Mouse (Mus musculus): ENCODE results near the gene Wrnip1.

Gene Wrnip1

DNA sequence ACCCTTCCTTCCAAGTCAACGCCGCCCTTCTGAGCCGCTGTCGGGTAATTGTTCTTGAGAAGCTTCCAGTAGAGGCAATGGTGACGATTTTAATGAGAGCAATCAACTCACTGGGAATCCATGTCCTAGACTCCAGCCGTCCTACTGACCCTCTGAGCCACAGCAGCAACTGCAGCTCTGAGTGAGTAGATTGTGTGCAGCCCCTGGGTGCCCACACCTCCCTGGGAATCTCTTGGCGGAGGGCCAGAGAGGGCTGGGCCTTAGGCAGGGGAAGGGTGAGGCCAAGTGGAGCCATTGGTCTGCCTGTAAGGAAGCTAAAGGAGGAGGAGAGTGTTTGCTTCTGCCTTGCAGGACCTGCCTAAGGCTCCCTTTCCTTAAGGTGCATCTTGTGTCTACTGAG lies 5.0 kb downstream of the Wrnip1 start:
- no peak for DNase-seq (ENCODE audit: low spot score in 2 of 2)

DNA sequence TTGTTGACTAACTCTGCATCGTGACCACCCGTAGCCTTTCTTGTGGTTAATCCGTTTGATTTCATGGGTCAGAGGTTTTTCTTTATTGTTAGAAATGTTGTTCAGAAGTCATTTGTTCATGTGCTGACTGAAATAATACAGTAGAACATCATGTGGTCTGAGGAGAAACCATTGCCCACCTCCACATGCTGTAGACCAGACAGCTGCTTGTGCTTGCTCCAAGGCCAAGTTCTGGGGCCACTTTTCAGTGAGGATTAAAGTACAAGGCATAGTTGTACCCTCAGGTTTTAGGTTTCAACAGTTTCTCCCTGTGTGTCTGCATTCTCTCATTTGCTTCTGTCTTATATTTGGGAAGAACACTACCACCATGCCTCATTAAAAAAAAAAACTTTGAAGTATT lies 5.8 kb downstream of the Wrnip1 start:
- DNase-seq (ENCODE audit: low spot score in 2 of 2): no peak

DNA sequence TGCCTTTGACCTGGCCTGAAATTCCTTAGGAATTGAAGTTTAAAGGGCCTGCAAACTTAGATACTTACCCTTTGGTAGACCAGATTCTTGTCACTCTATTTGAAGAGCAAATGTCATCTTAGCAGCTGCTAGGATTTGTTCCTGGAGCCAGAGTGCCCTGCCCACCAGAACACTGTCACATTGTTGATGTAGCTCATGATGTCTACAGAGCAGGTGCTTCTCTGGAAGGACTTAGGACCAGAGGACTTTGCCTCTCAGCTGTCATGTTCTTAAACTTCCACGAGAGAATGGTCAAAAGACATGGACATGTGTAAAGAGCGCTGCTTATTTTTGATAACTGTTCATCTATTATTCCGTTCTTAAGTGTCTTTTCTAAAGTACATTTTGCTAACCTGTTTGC lies 17.4 kb downstream of the Wrnip1 start:
- DNase-seq (ENCODE audit: low spot score in 2 of 2): no peak

DNA sequence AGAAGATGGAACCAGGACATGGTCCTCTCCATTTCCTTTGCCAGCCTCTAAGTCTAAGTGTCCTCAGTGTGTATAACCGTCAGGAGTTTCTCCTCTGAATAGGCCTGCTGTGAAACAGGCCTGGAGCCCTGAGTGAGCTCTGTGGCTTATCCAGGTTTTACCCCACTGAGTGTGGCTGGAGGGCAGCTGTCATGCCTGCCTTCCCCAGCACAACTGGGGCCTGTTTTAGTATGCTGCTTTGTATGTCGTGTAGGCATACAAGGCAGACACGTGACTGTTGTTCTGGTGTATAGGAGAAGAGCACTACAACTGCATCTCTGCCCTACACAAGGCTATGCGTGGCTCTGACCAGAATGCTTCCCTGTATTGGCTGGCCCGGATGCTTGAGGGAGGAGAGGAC lies 18.1 kb downstream of the Wrnip1 start:
- no peak for DNase-seq (ENCODE audit: low spot score in 2 of 2)

DNA sequence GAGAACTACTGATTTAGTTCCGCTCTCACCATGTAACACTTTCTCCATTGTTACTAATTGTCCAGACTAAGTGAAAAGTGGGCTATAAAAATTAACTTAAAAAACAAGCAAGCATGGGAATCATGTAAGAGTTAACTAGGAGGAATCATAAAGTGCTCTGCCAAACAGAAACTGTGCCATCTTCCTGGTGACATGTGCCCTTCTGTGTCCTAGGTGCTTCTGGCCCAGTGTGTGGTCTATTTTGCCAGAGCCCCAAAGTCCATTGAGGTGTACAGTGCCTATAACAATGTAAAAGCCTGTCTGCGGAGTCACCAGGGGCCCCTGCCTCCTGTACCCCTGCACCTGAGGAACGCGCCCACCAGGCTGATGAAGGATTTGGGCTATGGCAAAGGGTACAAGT lies 19.8 kb downstream of the Wrnip1 start:
- no peak for DNase-seq (ENCODE audit: low spot score in 2 of 2)

DNA sequence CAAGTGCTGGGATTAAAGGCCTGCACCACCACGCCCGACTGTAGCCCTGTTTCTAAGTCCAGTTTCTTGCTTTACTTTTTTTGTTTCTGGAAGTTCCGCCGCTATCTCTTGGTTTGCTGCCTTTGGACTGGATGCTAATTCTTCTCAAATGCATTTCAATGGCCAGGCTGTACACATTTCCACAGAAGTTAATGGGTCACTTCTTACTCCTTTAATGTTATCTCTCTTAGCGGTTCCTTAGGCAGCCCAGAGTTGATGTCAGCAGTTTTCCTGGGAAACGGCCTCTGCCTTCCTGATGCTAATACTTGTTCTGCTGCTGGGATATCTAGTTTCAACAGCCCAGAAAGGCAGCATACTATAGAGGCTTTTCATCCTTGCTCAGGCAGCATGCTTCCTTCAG lies 21.3 kb downstream of the Wrnip1 start:
- DNase-seq (ENCODE audit: low spot score in 2 of 2): no peak

DNA sequence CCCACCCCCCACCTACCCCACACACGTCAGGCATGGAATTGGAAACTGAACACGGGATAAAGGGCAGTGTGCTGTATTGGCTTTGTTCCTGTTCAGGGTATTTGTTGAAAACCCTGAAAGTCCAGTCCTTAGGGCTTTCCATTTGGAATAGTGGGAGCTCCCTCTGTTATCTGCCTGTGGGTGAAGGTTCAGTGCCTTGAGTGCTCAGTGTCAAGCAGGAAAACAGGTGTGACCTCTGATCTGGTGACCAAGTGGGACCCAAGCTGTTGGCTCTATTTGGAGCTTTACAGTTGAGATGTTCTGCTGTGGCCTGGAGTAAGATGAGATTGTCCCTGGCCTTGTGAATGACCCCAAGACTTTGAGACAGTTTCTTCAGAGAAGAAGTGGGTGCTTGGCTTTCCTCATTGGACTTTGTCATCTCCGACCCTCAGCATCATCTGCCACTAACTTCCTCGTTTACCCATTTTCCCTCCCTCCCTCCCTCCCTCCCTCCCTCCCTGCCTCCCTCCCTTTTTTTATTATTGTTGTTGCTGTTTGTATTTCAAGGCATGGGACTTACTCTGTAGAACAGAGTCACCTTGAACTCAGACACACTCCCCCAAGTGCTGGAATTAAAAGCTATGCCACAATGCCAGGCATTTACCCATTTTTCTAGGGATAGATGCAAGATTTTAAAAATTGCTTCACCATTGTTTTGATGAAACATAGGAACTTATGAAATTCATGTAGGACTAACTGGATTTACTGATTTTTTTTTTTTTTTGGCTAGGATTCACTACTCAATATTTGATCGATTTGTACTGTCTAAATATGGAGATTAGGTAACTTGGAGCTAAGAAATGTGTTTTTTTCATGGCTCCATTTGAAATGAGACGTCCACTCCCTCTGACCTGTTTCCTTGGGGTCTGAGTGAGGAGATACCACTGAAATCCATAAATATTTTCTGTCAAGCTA lies 22.8 kb downstream of the Wrnip1 start:
- DNase-seq (ENCODE audit: low spot score in 2 of 2): no peak

DNA sequence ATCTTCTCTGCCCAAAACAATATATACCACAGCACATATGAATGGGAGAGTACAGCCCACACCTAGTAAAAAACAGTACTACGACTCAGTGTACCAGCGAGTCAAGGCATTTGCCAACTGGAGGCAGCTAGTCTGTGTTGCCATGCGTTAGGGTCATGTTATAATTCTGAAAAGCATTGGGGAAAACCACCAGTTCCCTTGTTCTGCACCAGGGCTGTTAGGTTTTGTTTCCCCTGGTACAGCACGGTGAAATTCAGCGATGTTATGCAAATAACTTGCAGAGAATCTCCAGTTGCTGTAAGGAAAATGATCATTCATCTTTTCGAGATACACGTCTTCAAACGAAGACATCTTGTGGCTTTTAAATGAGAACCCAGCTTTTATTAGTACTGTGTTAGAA lies 23.7 kb downstream of the Wrnip1 start:
- no peak for DNase-seq (ENCODE audit: low spot score in 2 of 2)

DNA sequence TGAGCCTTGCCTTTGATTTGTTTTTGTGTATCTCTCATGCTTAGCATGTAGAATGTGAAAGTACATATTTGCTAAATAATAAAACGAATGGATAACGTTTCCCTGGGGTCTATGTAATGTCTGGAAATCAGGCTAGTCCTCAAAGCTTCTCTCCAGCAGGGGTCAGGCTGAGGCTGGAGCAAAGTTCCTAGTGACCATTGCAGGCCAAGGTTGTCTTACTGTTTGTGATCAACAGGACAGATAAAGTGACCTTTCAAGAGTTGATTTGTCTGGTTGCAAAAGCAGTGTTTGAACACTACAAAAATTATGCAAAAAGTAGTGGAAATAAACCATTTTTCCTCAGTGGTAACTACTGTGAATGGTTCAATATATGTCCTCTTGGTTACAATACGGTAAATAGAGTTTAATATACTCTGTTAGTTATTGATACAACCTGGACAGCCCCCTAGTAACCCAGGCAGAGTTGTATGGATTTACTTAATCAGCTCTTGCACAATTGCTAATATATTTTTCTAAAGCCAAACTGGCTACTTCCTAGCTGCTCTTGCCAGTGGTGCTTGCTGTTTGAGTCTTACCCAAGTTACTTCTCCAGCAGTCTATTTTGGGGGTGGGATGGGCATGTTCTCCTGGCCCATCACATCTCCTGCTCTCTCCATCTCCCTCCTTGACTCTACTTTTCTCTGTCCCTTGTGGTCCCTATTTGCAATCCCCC lies 25.4 kb downstream of the Wrnip1 start:
- DNase-seq (ENCODE audit: low spot score in 2 of 2): no peak

DNA sequence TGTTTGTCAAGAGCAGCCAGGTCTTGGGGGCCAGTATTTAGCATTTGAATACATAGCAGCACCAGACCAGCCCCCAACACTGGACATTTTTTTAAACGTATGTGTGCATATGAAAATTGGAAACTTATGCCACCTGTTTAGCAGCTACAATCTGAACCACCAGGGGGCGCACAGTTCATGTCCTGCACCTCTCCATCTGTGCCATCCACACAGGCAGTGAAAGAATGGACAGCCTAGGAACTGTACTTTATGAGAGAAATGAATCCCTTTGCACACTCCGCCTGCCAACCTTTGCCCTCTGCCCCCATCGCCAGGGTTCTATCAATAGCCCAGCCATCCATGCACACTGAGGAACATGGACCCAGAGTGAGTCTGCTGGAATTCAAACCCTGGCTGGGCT lies 26.1 kb downstream of the Wrnip1 start:
- DNase-seq (ENCODE audit: low spot score in 2 of 2): peak; percentile 66 to 89

DNA sequence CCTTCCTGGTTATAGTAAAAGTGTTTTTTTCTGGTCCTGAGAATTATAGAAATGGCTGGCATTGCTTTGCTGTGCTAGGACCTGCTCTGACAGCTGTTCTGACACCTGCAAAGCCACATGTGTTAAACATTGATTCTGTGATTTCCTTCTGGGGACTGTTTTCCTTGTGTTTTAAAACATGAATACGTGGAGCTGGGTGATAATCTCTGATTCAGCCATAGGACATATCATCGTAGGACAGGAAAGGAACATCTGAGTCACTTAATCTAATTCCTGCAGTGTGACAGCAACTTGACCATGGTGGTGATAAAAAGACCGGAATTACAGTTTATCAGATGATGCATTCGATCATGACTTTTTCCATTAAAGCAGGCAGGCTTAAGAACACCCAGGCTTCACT lies 27.0 kb downstream of the Wrnip1 start:
- no peak for DNase-seq (ENCODE audit: low spot score in 2 of 2)

DNA sequence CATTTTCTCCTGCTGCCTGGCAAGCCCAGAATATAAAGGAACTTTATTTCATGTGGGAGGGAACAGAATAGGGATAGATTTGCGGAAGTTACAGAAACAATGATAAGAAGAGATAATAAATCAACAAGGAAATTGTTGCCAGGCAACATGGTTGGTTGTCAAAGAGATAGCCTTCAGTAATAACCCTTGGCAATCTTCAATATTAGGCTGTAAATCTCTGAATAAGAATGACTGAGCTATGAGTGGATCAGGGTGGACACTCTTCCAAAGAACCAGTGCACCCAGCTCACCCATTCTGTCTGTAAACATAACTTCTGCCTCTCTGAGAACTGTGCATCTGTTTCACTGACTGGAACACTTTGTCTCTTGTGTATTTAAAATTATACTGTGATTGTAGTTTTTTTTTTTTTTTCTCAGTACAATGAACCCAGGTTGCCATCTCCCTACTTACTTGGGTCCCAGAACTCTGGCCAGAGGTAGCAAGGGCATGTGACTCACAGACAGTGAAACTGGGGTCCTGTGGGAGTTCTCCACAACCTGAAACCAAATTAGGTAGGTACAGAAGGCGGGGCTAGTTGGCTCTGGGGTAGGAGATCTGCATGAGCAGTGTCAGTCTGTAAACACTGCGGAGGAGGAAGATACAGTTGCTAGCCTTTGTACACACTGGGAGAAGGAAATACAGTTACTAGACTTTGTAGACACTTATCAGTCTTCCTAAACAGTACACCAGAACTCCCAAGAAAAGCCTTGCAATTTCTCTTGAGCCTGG lies 29.9 kb downstream of the Wrnip1 start:
- DNase-seq (ENCODE audit: low spot score in 2 of 2): peak in 1 of 2 experiments; percentile 66

DNA sequence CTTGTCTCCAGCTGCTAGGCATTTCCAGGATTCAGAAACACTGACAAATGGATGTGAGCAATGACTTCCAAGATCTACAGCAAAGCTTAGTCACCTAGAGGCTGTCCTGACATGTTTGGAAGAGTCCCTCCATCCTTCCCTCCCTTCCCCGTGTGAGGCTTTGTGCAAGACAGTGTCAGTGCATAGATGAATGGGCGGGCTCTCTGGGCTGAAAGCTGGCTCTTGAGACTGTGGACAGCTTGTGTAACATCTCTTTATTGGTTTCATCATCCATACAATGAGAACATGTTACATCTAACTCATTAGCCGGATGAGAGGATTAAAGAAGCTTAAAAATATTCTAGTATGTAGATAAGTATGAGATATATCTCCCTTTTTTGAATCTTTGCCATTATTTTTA lies 30.9 kb downstream of the Wrnip1 start:
- no peak for DNase-seq (ENCODE audit: low spot score in 2 of 2)

DNA sequence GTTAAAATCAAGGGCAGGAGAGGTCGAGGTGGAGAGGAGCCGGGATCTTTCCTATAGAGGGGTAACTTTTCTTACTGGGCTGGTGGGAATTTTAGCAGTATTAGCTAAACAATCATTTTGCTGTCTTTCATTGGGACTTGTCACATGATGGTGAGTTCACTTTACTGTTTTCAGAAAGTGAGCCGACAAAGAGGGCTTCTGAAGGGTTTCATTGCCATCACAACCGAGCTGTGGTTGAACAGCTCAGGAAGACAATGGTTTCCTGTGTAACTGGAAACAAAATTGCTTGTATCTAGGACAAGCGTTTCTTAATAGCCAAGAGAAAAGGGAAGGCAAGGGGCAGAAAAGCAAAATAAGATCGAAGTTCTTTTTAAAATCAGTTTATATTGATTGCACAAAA lies 31.4 kb downstream of the Wrnip1 start:
- no peak for DNase-seq (ENCODE audit: low spot score in 2 of 2)

DNA sequence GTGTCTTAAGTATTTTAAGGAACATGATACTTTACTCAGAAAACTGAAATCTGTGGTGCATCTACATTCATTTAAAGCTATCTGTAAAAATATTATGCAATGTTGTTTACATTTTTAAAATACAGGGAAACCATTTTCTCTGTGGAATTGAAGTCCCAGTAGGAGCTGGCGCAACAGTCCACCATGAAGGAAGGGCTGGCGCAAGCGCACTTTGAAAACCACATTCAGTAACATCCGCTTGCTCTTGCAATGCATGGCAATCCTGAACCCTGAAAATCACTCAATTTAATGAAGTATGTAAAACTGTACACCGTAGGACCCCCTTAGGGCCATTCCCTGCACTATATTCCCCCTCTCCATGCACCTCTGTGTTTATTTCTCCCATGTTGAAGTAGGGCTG lies 32.7 kb downstream of the Wrnip1 start:
- no peak for DNase-seq (ENCODE audit: low spot score in 2 of 2)

DNA sequence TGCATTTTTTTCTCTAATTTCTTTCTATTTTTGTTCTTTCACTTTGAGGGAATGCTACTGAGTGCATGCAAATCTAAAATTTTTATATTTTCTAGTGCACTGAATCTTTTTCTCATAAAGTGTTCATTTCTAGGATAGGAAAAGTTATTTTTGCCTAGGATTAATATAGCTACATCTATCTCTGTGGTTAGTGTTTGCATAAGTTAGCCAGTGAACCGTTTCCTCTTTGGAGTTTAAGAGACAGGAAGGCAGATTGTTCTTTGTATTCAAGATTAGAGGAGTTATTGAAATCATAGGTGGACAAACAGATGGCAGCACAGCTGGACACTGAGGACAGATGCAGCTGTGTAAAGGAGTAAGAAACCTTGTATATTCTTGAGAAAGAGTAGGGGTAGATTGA lies 37.5 kb downstream of the Wrnip1 start:
- no peak for DNase-seq (ENCODE audit: low spot score in 2 of 2)

DNA sequence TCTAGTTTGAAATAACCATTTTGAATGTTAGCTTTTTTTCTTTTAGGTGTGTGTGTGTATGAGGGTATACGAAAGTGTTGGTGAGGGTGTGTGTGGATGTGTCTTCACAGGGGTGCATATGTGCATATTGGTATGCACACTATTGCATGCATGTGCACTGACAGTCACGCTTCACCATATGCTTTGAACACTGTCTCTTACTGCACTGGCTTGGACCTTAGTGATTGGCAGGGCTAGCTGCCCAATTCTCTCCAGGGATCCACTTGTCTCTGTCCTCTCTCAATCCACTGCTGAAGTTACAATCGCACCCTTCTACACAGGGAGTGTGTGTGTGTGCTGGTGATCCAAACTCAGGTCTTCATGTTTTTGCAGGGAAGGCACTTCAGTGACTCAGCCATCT lies 39.5 kb downstream of the Wrnip1 start:
- no peak for DNase-seq (ENCODE audit: low spot score in 2 of 2)

DNA sequence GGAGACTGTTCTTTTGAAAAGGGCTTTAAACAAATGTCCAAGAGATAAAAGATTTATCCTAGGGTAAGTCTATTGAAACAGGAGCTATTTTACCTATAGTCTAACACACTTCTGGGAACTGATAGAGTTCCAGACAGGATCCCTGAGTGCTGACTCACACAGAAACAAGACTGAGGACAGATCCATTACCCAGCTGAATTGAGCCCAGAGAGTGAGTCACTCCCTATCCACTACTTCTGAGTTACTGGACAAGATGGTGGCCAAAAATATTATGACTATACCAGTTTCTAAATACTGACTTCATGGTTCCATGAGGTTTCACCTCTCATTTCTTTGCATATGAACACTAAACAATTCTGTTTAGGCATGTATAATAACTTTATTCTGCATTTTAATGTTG lies 44.4 kb downstream of the Wrnip1 start:
- no peak for DNase-seq (ENCODE audit: low spot score in 2 of 2)

DNA sequence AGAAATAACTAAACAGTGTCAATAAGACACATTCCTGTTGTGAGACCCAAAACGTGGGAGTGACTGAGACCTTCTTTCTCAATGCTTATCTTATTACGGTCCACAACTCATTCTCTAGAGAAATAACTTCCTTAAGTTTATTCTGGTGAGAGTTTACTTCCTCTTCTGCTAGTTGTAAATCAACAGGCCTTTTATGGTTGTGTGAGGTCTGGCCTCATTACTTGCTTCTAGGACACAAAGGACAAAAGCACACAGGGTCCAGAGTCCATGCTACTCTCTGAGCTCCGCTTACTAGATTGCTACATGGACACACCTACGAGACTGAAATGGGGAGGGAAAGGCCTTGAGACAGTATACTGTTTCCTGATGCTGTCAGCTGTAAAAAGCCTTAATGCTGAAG lies 47.3 kb downstream of the Wrnip1 start:
- no peak for DNase-seq (ENCODE audit: low spot score in 2 of 2)

DNA sequence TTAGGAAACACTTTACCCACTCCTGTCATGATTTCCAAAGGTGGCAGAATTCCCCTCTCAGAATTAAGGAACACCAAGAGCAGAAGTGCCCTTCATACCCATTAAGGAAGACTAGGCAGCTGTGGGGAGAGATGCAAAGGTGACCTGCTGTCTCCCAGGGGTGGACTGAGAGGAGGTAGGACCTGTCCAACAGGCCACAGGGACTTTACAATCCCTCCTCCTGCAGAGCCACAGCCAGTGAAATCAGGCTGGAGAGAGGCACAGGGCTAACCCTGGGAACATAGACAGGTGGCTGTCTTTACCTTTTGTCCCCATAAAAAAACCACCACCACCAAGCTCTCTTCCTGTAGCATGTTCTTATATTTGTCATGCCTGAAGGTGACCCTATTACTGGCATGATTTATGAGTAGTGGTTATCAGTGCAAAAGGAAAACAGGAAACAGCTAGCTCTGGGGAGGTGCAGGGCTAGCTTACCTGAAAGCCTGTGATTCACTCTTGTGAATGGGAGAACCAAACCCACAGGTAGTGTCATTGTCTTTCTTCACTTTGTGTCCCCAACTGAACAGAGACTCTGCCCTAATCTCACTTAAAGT lies 47.8 kb downstream of the Wrnip1 start:
- no peak for DNase-seq (ENCODE audit: low spot score in 2 of 2)

DNA sequence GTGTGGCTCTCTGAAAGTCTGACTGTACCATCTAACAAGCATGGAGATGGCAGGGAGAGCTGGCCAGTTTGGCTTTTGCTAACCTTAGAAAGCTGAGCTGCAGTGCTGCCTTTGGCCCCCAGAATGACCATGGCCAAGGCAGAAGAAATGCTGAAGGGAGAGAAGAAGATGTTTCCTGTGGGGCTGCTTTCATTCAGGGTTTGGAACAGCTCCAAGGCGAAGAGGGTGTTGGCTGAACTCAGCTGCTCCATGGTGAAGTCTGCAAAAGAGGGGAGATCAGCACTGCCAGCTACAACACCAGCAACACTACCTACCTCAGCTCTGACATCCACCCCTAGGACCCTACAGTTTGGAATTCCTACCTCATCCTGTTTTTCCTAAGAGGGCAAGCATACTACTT lies 48.3 kb downstream of the Wrnip1 start:
- DNase-seq (ENCODE audit: low spot score in 2 of 2): no peak
